Mouse (Mus musculus) mouse trophoblast stem cell (cell line): Measurements from ENCODE around the gene Rpap3.

Source experiments
- in situ Hi-C, 2 experiments: fragments of 300-500 bp; cut with MseI, MboI; formaldehyde crosslinking; loops; 2 replicates in 1 of 2; 3 replicates in 1 of 2; pipeline ENCODE4 v1.15.1; 2025

Gene Rpap3

GRCm38 (mm10) chr15:97705211-97706050 is at the start of gene Rpap3:
Gene Rpap3, minus strand, starts transcription at chr15:97705825.
- in situ Hi-C loops, result no loop called here

- in situ Hi-C loops, result no loop called here
Observed at GRCm38 (mm10) chr15:97755361-97755760, 49.7 kb upstream of the Rpap3 start.

GRCm38 (mm10) chr15:97754476-97754875 is 48.9 kb upstream of the Rpap3 start:
- in situ Hi-C loops, result no loop called here

GRCm38 (mm10) chr15:97752491-97752890 is 46.9 kb upstream of the Rpap3 start:
- in situ Hi-C loops, result no loop called here

- in situ Hi-C loops, result no loop called here
Observed at GRCm38 (mm10) chr15:97751676-97752075, 46.1 kb upstream of the Rpap3 start.

- in situ Hi-C loops, result no loop called here
Observed at GRCm38 (mm10) chr15:97750697-97751096, 45.1 kb upstream of the Rpap3 start.

- in situ Hi-C loops, result loop anchor here in 1 of 2 experiments (5.0 kb wide), 1 partner anchor 32 kb away; no protein-coding TSS in a partner anchor
Observed at GRCm38 (mm10) chr15:97749841-97750240, 44.2 kb upstream of the Rpap3 start.

GRCm38 (mm10) chr15:97749397-97749796 is 43.8 kb upstream of the Rpap3 start:
- in situ Hi-C loops, result loop anchor here in 1 of 2 experiments (5.0 kb wide), 1 partner anchor 33 kb away; no protein-coding TSS in a partner anchor

GRCm38 (mm10) chr15:97748964-97749363 is 43.3 kb upstream of the Rpap3 start:
- in situ Hi-C loops, result loop anchor here in 1 of 2 experiments (5.0 kb wide), 1 partner anchor 33 kb away; no protein-coding TSS in a partner anchor

GRCm38 (mm10) chr15:97748309-97748708 is 42.7 kb upstream of the Rpap3 start:
- in situ Hi-C loops, result loop anchor here in 1 of 2 experiments (5.0 kb wide), 1 partner anchor 34 kb away; no protein-coding TSS in a partner anchor

- in situ Hi-C loops, result loop anchor here in 1 of 2 experiments (5.0 kb wide), 1 partner anchor 35 kb away; no protein-coding TSS in a partner anchor
Observed at GRCm38 (mm10) chr15:97747486-97747885, 41.9 kb upstream of the Rpap3 start.

GRCm38 (mm10) chr15:97746748-97747147 is 41.1 kb upstream of the Rpap3 start:
- in situ Hi-C loops, result loop anchor here in 1 of 2 experiments (5.0 kb wide), 1 partner anchor 36 kb away; no protein-coding TSS in a partner anchor

- in situ Hi-C loops, result loop anchor here in 1 of 2 experiments (5.0 kb wide), 1 partner anchor 36 kb away; no protein-coding TSS in a partner anchor
Observed at GRCm38 (mm10) chr15:97746278-97746677, 40.7 kb upstream of the Rpap3 start.

- in situ Hi-C loops, result loop anchor here in 1 of 2 experiments (5.0 kb wide), 1 partner anchor 37 kb away; no protein-coding TSS in a partner anchor
Observed at GRCm38 (mm10) chr15:97745331-97745730, 39.7 kb upstream of the Rpap3 start.

GRCm38 (mm10) chr15:97744930-97745329 is 39.3 kb upstream of the Rpap3 start:
- in situ Hi-C loops, result loop anchor here in 1 of 2 experiments (5.0 kb wide), 1 partner anchor 37 kb away; no protein-coding TSS in a partner anchor

GRCm38 (mm10) chr15:97743961-97744525 is 38.4 kb upstream of the Rpap3 start:
- in situ Hi-C loops, result no loop called here

GRCm38 (mm10) chr15:97743210-97743609 is 37.6 kb upstream of the Rpap3 start:
- in situ Hi-C loops, result no loop called here

GRCm38 (mm10) chr15:97742600-97742999 is 37.0 kb upstream of the Rpap3 start:
- in situ Hi-C loops, result no loop called here

- in situ Hi-C loops, result no loop called here
Observed at GRCm38 (mm10) chr15:97742074-97742473, 36.4 kb upstream of the Rpap3 start.

- in situ Hi-C loops, result no loop called here
Observed at GRCm38 (mm10) chr15:97741662-97742061, 36.0 kb upstream of the Rpap3 start.

- in situ Hi-C loops, result no loop called here
Observed at GRCm38 (mm10) chr15:97740283-97740732, 34.7 kb upstream of the Rpap3 start.

- in situ Hi-C loops, result no loop called here
Observed at GRCm38 (mm10) chr15:97738923-97739322, 33.3 kb upstream of the Rpap3 start.
